Mouse (Mus musculus): ENCODE results near the gene Gpr88. TPM values are rescaled to one million over a fixed set of nuclear protein-coding genes. Genes with fewer than 3 reads are reported as not detected.

The Gpr88 gene
- polyA plus RNA-seq, 1 experiment from 2014 or later: 3.0 TPM

- WGBS: 91% methylated on average over 2 of the region's 2 CpGs
- Histone ChIP-seq H3K4me3 (no peak overlapping the region), H3K4me1 (no peaks in the 10 kb centered on the region), H3K4me2 (no peak overlapping the region), H3K27ac (no peak overlapping the region), H3K9me3 (no peaks in the 10 kb centered on the region), H3K27me3 (replicated peaks) (no peaks in the 10 kb centered on the region), H3K36me3 (replicated peaks) (no peaks in the 10 kb centered on the region), H3K9ac (no peak overlapping the region)
- 0 out of 2 replicates have a peak, but pooled peaks have one; percentile 33 for ATAC-seq (replicated peaks)
These were observed 13.8 kb upstream of the Gpr88 start for GRCm38 (mm10) chr3:116267036-116267654.

GRCm38 (mm10) chr3:116266360-116266759 lies 13.1 kb upstream of the Gpr88 start:
- no peak overlapping the region for H3K27ac ChIP-seq
- H3K27me3 ChIP-seq (replicated peaks): no peaks in the 10 kb centered on the region
- H3K36me3 ChIP-seq (replicated peaks): no peaks in the 10 kb centered on the region
- H3K4me2 ChIP-seq: no peak overlapping the region
- ATAC-seq (replicated peaks): no peak
- no peak overlapping the region for H3K4me3 ChIP-seq
- no peaks in the 10 kb centered on the region for H3K9me3 ChIP-seq
- H3K4me1 ChIP-seq: no peaks in the 10 kb centered on the region
- H3K9ac ChIP-seq: no peak overlapping the region
- WGBS: 82% methylated on average over 3 of the region's 3 CpGs

- Histone ChIP-seq H3K4me2 (no peak overlapping the region), H3K9me3 (no peaks in the 10 kb centered on the region), H3K27ac (no peak overlapping the region), H3K4me3 (no peak overlapping the region), H3K27me3 (replicated peaks) (no peaks in the 10 kb centered on the region), H3K4me1 (no peaks in the 10 kb centered on the region), H3K9ac (no peak overlapping the region), H3K36me3 (replicated peaks) (no peaks in the 10 kb centered on the region)
- 59% methylated on average over 1 of the region's 1 CpGs for WGBS
- ATAC-seq (replicated peaks): no peak
These were observed 10.7 kb upstream of the Gpr88 start for GRCm38 (mm10) chr3:116263977-116264376.

- Histone ChIP-seq H3K4me1 (no peaks in the 10 kb centered on the region), H3K4me3 (no peak overlapping the region), H3K27me3 (replicated peaks) (no peaks in the 10 kb centered on the region), H3K4me2 (no peak overlapping the region), H3K36me3 (replicated peaks) (no peaks in the 10 kb centered on the region), H3K27ac (no peak overlapping the region), H3K9me3 (no peaks in the 10 kb centered on the region), H3K9ac (no peak overlapping the region)
- no peak for ATAC-seq (replicated peaks)
- 92% methylated on average over 5 of the region's 5 CpGs for WGBS
These were observed 9.8 kb upstream of the Gpr88 start for GRCm38 (mm10) chr3:116263061-116263460.

- H3K4me2 ChIP-seq: no peak overlapping the region
- H3K9ac ChIP-seq: no peak overlapping the region
- H3K4me3 ChIP-seq: no peak overlapping the region
- 62% methylated on average over 5 of the region's 5 CpGs for WGBS
- no peak overlapping the region for H3K27ac ChIP-seq
- peaks cover 8% of the 10 kb centered on the region; the same call in 1 of the 2 replicates for H3K27me3 ChIP-seq (replicated peaks)
- H3K9me3 ChIP-seq: no peaks in the 10 kb centered on the region
- H3K4me1 ChIP-seq: peaks cover 21% of the 10 kb centered on the region
- H3K36me3 ChIP-seq (replicated peaks): no peaks in the 10 kb centered on the region
- no peak for ATAC-seq (replicated peaks)
These were observed 2.8 kb upstream of the Gpr88 start for GRCm38 (mm10) chr3:116256104-116256503.

- ATAC-seq (replicated peaks): peak; percentile 71
- peak overlapping the region; percentile 97 for H3K4me2 ChIP-seq
- no peaks in the 10 kb centered on the region for H3K36me3 ChIP-seq (replicated peaks)
- H3K27me3 ChIP-seq (replicated peaks): peaks cover 24% of the 10 kb centered on the region
- H3K4me1 ChIP-seq: peaks cover 23% of the 10 kb centered on the region
- H3K27ac ChIP-seq: peak overlapping the region; percentile 41
- WGBS: under 1% methylated on average over 48 of the region's 48 CpGs
- peak overlapping the region; percentile 68 for H3K4me3 ChIP-seq
- peak overlapping the region; percentile 58 for H3K9ac ChIP-seq
- H3K9me3 ChIP-seq: no peaks in the 10 kb centered on the region
These were observed 855 bp downstream of the Gpr88 start for GRCm38 (mm10) chr3:116252255-116253040.

- Histone ChIP-seq H3K36me3 (replicated peaks) (no peaks in the 10 kb centered on the region), H3K27me3 (replicated peaks) (peaks cover 24% of the 10 kb centered on the region), H3K9me3 (no peaks in the 10 kb centered on the region), H3K27ac (peak overlapping the region; percentile 41), H3K4me3 (peak overlapping the region; percentile 68), H3K9ac (peak overlapping the region; percentile 58), H3K4me1 (peaks cover 23% of the 10 kb centered on the region), H3K4me2 (peak overlapping the region; percentile 97)
- WGBS: under 1% methylated on average over 85 of the region's 86 CpGs
- peak; percentile 89 for ATAC-seq (replicated peaks)
These were observed 1.6 kb downstream of the Gpr88 start for GRCm38 (mm10) chr3:116251481-116252254.

GRCm38 (mm10) chr3:116249026-116249425 lies 4.3 kb downstream of the Gpr88 start:
- no peak for ATAC-seq (replicated peaks)
- WGBS: 86% methylated on average over 2 of the region's 2 CpGs

GRCm38 (mm10) chr3:116244476-116244875 lies 8.8 kb downstream of the Gpr88 start:
- peaks cover 2% of the 10 kb centered on the region for H3K27me3 ChIP-seq (replicated peaks)
- H3K4me1 ChIP-seq: no peaks in the 10 kb centered on the region
- no peak overlapping the region for H3K4me2 ChIP-seq
- no peak overlapping the region for H3K27ac ChIP-seq
- no peaks in the 10 kb centered on the region for H3K36me3 ChIP-seq (replicated peaks)
- no peaks in the 10 kb centered on the region for H3K9me3 ChIP-seq
- ATAC-seq (replicated peaks): no peak
- no peak overlapping the region for H3K9ac ChIP-seq
- 73% methylated on average over 6 of the region's 6 CpGs for WGBS
- H3K4me3 ChIP-seq: no peak overlapping the region

More at GRCm38 (mm10) chr3:116249026-116249425, 4.3 kb downstream of the Gpr88 start:
- H3K27me3 ChIP-seq (replicated peaks): peaks cover 24% of the 10 kb centered on the region
- peaks cover 23% of the 10 kb centered on the region for H3K4me1 ChIP-seq
- H3K9ac ChIP-seq: no peak overlapping the region
- H3K9me3 ChIP-seq: no peaks in the 10 kb centered on the region
- H3K36me3 ChIP-seq (replicated peaks): no peaks in the 10 kb centered on the region
- H3K4me3 ChIP-seq: no peak overlapping the region
- no peak overlapping the region for H3K4me2 ChIP-seq
- H3K27ac ChIP-seq: no peak overlapping the region

GRCm38 (mm10) chr3:116242685-116243084 lies 10.6 kb downstream of the Gpr88 start:
- H3K27ac ChIP-seq: no peak overlapping the region
- no peak overlapping the region for H3K4me2 ChIP-seq
- no peak overlapping the region for H3K4me3 ChIP-seq
- 70% methylated on average over 9 of the region's 9 CpGs for WGBS
- no peaks in the 10 kb centered on the region for H3K9me3 ChIP-seq
- H3K9ac ChIP-seq: no peak overlapping the region
- H3K27me3 ChIP-seq (replicated peaks): no peaks in the 10 kb centered on the region; the same call in 1 of the 2 replicates
- no peak for ATAC-seq (replicated peaks)
- H3K4me1 ChIP-seq: no peaks in the 10 kb centered on the region
- no peaks in the 10 kb centered on the region for H3K36me3 ChIP-seq (replicated peaks)

GRCm38 (mm10) chr3:116237527-116237926 lies 15.8 kb downstream of the Gpr88 start:
- no peak overlapping the region for H3K27ac ChIP-seq
- H3K4me2 ChIP-seq: no peak overlapping the region
- H3K9ac ChIP-seq: no peak overlapping the region
- 92% methylated on average over 5 of the region's 5 CpGs for WGBS
- no peak for ATAC-seq (replicated peaks)
- H3K4me1 ChIP-seq: no peaks in the 10 kb centered on the region
- no peak overlapping the region for H3K4me3 ChIP-seq
- no peaks in the 10 kb centered on the region for H3K9me3 ChIP-seq
- H3K36me3 ChIP-seq (replicated peaks): no peaks in the 10 kb centered on the region
- H3K27me3 ChIP-seq (replicated peaks): no peaks in the 10 kb centered on the region

GRCm38 (mm10) chr3:116236856-116237255 lies 16.4 kb downstream of the Gpr88 start:
- Histone ChIP-seq H3K4me2 (no peak overlapping the region), H3K9me3 (no peaks in the 10 kb centered on the region), H3K9ac (no peak overlapping the region), H3K27me3 (replicated peaks) (no peaks in the 10 kb centered on the region), H3K27ac (no peak overlapping the region), H3K36me3 (replicated peaks) (no peaks in the 10 kb centered on the region), H3K4me3 (no peak overlapping the region), H3K4me1 (no peaks in the 10 kb centered on the region)
- WGBS: 79% methylated on average over 4 of the region's 4 CpGs
- no peak for ATAC-seq (replicated peaks)
